Mouse (Mus musculus) gonadal fat pad, adult 2 months (tissue): ENCODE measurements around the gene Tas1r3. TPM values are rescaled to one million over a fixed set of nuclear protein-coding genes. Genes with fewer than 3 reads are reported as not detected.
A peak's percentile ranks its signal among the peaks of the same experiment; 100 is the strongest.

Experiments
- DNase-seq: peaks from one replicate; pipeline ENCODE4 v3.0.0-alpha.2; 2012; ENCODE audit warnings: low read depth
- polyA plus RNA-seq: library from polyadenylated mRNA; depleted of rRNA; stranded (reverse); fragments of >200 nt; gene quantifications from 2 replicates; pipeline ENCODE4 v1.2.3, GENCODE M21; 2012

Gene Tas1r3
- polyA plus RNA-seq, 1 experiment, result 0.43 TPM

DNA sequence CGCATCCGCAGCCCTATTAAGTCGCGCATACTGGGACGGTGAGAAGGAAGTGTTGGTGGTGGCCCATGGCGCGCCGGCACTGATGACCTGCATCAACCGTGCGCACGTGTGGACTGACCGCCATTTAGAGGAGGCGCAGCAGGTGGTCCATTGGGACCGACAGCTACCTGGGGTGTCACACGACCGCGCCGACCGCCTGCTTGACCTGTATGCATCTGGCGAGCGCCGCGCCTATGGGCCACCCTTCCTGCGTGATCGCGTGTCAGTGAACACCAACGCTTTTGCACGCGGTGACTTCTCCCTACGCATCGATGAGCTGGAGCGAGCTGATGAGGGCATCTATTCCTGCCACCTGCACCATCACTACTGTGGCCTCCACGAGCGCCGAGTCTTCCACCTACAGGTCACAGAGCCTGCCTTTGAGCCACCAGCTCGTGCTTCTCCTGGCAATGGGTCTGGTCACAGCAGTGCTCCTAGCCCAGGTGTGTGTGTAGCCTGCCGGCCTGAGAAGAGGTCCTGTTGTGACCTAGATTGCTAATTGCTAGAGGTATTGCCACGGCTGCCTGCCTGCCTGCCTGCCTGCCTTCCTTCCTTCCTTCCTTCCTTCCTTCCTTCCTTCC lies 21.4 kb downstream of the Tas1r3 start:
- DNase-seq, result no peak

DNA sequence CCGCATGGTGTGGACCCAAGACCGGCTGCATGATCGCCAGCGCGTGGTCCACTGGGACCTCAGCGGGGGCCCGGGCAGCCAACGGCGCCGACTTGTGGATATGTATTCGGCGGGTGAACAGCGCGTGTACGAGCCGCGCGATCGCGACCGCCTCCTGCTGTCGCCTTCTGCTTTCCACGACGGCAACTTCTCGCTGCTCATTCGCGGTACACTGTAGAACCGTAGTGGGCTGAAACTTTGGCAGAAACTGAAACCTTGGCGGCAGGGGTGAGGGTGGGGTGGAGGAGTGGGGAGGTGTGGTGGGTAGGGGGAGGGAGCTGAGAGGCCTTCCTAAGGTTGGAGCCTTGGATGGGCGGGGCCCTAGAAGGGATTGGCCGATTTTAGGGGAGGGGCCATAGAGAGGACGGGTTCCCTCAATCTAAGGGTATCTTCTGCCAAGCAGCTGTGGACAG lies 22.1 kb downstream of the Tas1r3 start:
- no peak for DNase-seq

DNA sequence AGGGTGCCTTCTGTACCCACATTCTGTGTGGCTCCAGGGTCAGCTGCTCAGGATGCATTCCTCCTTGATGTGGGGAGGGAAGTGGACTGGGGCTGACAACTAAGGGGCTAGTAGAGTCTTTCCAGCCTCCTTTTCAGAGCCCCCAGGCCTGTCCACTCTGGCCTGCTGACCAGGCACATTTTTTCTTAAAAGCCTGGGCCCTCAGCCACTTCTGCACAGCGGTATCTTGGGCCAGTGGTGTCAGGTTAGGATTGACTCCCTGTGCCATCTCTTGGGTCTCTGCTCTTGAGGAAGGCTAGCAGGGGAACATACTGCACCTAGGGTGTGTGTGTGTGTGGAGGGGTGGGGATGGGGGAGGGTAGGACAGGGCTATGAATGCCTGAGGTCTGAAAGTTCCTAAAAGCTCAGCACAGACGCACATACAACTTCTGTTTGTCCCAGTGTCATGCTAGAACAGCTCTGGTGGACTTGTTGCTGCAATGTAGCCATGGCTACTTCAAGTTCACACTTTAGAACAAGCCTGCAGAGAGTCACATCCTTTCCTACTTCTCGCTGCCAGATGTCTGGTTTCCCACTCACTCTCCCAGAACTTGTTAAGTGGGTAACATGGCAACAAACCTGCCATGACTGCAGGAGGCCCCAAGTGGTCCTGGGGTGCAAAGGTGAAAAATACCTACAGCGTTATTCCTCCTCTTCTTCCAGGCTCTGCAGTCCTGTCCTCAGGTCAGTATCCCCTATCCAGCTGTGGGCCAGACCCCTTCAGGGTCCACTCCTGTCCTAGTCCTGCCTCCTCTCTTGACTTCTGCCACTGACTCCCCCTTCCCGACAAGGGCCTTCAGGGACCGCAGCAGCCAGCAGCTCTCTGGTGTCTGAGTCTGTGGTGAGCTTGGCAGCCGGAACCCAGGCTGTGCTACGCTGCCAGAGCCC lies 22.8 kb downstream of the Tas1r3 start:
- no peak for DNase-seq

DNA sequence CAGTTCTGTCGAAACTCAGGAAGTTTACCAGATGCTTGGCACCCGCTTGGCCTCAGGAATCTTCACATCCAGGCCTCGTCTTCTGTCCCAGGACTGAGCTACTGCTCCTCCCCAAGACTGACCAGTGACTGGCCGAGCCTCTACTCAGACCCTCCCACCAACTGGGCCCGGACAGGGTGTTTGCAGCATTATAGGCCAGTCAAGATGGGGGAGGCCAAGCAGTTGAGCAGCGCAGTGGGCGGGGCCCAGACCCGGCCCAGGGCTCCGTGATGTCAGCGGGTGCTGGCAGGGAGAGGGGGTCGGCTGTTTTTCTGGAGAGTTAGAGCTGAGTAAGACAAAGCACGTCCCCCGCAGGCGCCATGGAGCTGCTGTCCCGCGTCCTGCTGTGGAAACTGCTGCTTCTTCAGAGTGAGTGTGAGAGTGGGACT lies 23.7 kb downstream of the Tas1r3 start, which contains the start of gene Mxra8:
Gene Mxra8 (plus strand): TSS at position 198 of the 428 bp plus-strand sequence.
- no peak for DNase-seq

- no peak for DNase-seq
Observed at GRCm38 (mm10) chr4:155838187-155839153, 24.7 kb downstream of the Tas1r3 start.

DNA sequence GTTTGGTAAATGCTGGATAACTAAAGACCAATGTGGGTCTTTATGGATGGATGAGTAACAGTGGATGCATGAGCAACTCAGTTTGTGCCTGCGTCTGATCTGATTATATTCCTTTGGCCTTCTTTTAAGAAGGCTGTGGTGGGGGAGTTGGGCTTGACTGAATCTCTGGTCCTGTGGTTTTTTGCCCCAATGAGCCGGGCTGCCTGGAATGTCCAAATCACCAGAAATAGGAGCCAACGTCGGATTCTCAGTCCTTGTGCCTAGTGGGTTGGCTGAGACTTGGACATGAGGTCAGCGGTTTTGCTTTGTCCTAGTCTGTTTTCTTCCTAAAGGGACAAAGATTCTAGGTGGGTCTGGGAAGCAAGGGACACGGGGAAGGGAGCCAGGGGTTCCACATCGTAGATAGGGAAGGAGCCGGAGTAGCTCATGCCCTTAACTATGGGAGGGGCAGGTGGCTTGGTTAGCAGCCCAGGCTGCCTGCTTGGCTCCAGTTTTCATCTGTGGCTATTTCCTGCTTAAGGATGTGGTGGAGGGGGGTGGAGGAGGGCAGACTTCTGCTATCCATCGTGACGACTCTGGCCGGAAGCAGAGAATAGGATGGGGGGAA lies 25.7 kb downstream of the Tas1r3 start:
- no peak for DNase-seq

- no peak for DNase-seq
Observed at GRCm38 (mm10) chr4:155833836-155834235, 29.3 kb downstream of the Tas1r3 start.

- no peak for DNase-seq
Observed at GRCm38 (mm10) chr4:155833234-155833633, 29.9 kb downstream of the Tas1r3 start.

DNA sequence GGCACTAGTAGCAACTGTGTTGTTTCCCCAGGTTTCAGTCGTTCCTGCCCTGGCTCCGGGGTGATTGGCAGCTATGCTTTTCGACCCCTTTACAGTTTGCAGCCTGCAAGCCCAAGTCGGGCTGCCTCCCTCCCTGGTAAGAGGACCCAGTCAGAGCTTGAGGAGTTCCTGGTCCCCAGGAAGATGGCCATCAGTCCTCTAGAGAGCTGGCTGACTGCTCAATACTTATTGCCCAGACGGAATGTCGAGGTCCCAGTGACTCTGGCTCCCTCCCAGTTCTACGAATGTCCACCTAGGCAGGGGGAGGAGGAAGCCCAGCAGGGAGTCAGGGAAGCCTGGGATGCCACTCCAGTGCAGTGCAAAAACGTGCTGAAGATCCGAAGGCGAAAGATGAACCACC lies 30.8 kb downstream of the Tas1r3 start:
- DNase-seq, result no peak

GRCm38 (mm10) chr4:155831831-155832230 lies 31.3 kb downstream of the Tas1r3 start:
- no peak for DNase-seq

DNA sequence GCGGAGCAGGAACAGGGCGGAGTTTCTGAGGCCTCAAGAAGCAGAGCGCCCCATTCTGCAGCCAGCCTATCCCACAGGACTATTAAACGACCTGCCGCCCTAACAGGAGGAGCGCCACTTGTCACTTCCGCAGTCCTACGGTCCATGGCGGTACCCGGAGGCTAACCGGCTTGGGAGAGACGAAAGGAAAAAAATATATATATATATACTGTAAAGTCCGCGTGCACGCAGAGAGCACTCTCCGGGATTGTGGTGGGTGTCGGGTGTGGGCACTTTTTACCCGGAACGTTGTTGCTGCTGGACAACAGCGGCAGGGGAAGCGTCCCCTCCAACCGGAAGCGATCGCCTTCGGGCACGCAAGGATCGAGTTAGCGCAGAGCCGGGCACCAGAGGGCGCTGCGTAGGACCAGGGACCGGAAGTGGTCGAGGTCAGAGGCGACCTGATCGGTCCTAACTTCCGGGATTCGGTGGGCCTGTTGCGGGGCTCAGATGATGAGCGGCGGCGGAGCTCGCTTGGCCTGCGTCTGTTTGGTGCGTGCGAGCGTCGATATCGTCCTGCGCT lies 31.9 kb downstream of the Tas1r3 start, which contains the start of gene Aurkaip1:
Gene Aurkaip1 (plus strand): TSS at position 68 of the 562 bp plus-strand sequence.
- DNase-seq, result peak; percentile 44

DNA sequence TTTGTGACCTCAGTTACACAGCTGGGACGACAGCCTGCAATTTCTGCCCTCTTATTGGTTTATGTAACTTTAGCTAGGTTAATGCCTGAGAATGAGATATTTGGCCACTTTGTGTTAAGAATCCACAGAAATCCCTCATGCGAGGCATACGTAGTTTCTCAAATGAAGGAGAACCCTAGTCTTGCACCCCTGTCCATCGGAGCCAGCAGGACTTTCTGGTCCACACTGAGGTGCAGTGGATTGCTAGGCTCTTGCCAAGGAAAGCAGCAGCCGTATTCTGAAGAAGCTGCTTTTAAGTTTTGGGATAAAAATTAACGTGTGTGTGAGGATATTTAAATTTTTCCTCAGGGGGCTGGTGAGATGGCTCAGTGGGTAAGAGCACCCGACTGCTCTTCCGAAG lies 32.6 kb downstream of the Tas1r3 start:
- no peak for DNase-seq

- peak; percentile 97 for DNase-seq
Observed at GRCm38 (mm10) chr4:155829866-155830265, 33.3 kb downstream of the Tas1r3 start.

DNA sequence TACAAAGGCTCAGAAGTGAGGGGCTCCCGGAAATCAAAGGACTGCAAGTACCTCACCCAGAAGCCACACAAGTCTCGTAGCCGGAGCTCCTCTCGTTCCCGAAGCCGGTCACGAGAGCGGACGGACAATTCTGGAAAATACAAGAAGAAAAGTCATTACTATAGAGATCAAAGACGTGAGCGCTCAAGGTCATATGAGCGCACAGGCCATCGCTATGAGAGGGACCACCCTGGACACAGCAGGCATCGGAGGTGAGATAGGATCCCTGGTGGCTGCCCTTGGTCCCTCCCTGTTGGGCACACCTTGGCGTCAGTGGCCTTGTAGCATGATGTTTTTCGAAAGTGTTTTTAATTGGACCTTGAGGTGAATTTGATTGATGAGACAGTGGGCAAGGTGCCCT lies 39.7 kb downstream of the Tas1r3 start:
- DNase-seq, result no peak

GRCm38 (mm10) chr4:155821025-155821424 lies 42.1 kb downstream of the Tas1r3 start:
- no peak for DNase-seq

DNA sequence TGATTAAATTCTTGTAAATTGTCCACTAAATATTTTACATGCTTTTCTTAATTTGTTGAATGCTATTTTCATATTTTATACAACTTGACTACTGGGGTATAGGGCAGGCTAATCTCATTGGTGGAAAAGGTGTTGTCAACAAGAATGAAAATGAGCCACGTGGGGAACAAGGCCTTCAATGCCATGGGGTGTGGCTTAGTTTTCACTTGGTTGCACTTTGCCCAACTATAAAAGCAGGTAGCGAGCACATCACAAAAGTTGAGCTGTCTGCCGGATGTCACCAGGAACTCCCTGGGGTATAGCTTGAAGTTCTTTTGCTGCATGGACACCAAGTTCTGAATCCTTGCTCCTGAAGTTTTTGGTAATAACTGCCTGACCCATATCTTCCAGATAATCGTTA lies 45.6 kb downstream of the Tas1r3 start:
- no peak for DNase-seq

- DNase-seq, result no peak
Observed at GRCm38 (mm10) chr4:155812665-155813181, 50.4 kb downstream of the Tas1r3 start.

DNA sequence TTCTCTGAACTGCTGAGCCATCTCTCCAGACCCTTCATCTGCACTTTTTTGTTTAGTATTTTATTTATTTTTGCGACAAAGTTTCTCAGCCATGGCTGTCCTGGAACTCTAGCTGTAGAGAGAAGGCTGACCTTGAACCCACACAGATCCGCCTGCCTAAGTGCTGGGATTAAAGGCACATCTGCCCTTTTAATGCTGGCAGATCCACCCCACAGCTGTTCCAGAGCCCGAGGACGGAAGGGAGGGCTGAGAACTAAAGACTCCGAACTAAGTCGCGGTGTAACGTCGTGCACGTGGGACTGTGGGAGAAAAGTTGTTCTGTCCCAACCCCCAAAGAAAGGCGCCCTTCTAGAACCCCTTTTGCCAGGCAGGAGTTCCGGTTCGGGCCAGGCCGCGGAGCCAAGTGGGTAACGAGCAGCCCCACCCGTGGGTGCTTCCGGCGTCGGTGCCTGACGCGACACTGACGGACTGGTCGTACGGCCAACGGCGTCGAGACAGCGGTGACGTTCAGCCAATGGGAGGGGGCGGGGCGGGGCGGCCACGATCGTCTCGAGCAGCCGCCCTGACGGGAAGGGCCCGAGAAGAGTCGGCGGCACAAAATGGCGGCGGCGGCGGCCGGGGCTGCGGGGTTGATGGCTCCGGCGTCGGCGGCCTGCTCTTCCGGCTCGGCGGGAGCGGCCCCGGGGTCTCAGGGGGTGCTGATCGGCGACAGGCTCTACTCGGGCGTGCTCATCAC lies 51.1 kb downstream of the Tas1r3 start, which contains the start of gene Ccnl2:
Gene Ccnl2 (plus strand): TSS at position 561 of the 736 bp plus-strand sequence.
- DNase-seq, result peak; percentile 49
